Mouse (Mus musculus) MEL (cell line): ENCODE measurements around the gene Rab37. TPM values are rescaled to one million over a fixed set of nuclear protein-coding genes. Genes with fewer than 3 reads are reported as not detected.

Experiments used
- DNase-seq: peaks from one replicate; pipeline ENCODE4 v3.0.0; 2011; ENCODE audit warnings: low read depth, low spot score
- H3K27ac ChIP-seq: 2 replicates; pipeline ENCODE4 v1.5.1; 2012; ENCODE audit warnings: low read depth, mild to moderate bottlenecking, control low read depth, low read length, moderate library complexity; ENCODE audit not compliant: control insufficient read depth
- H3K27me3 ChIP-seq, 2 experiments: fragments of 150-350 bp in 1 of 2; sonication (generic) in 1 of 2; 2 replicates each; pipeline ENCODE4 v1.6.1; 2012; ENCODE audit warnings: low read length in 2 of 2, mild to moderate bottlenecking in 2 of 2, improper control_type of control experiment in 1 of 2, moderate library complexity in 1 of 2; ENCODE audit not compliant: insufficient read depth in 2 of 2, control insufficient read depth in 1 of 2
- H3K36me3 ChIP-seq, 2 experiments: 2 replicates each; pipeline ENCODE4 v1.6.1; 2012 to 2014; ENCODE audit warnings: low read length in 2 of 2, improper control_type of control experiment in 1 of 2, inconsistent platforms in 1 of 2, mild to moderate bottlenecking in 1 of 2; ENCODE audit not compliant: insufficient read depth in 2 of 2, control insufficient read depth in 1 of 2
- H3K4me1 ChIP-seq, 2 experiments: fragments of 150-350 bp in 1 of 2; sonication (generic) in 1 of 2; 2 replicates each; pipeline ENCODE4 v1.6.1; 2012; ENCODE audit warnings: low read length in 2 of 2, improper control_type of control experiment in 1 of 2, mild to moderate bottlenecking in 1 of 2; ENCODE audit not compliant: insufficient read depth in 2 of 2, control insufficient read depth in 1 of 2
- H3K4me3 ChIP-seq, 2 experiments: fragments of 150-350 bp in 1 of 2; sonication (generic) in 1 of 2; 2 replicates each; pipeline ENCODE4 v1.5.1; 2012; ENCODE audit warnings: low read depth in 2 of 2, low read length in 2 of 2, mild to moderate bottlenecking in 2 of 2, moderate library complexity in 2 of 2, control low read depth in 1 of 2, improper control_type of control experiment in 1 of 2; ENCODE audit not compliant: control insufficient read depth in 1 of 2, insufficient read depth in 1 of 2
- H3K79me2 ChIP-seq: 2 replicates; pipeline ENCODE4 v1.6.1; 2012; ENCODE audit warnings: mild to moderate bottlenecking, low read length, moderate library complexity; ENCODE audit not compliant: control insufficient read depth, poor library complexity, insufficient read depth
- H3K9ac ChIP-seq: 2 replicates; pipeline ENCODE4 v1.6.1; 2012; ENCODE audit warnings: low read depth, mild to moderate bottlenecking, control low read depth, low read length, moderate library complexity; ENCODE audit not compliant: control insufficient read depth, poor library complexity, severe bottlenecking
- H3K9me3 ChIP-seq: fragments of 150-350 bp; sonication (generic); replicated peaks from 2 replicates; pipeline ENCODE4 v1.6.1; 2012; ENCODE audit warnings: mild to moderate bottlenecking, low read length, improper control_type of control experiment, moderate library complexity; ENCODE audit not compliant: insufficient read depth
- BHLHE40 ChIP-seq: IDR thresholded peaks from 2 replicates; pipeline ENCODE4 v1.6.1; 2012; ENCODE audit warnings: low read depth, mild to moderate bottlenecking, inconsistent platforms, low read length, improper control_type of control experiment, borderline replicate concordance
- CHD2 ChIP-seq: IDR thresholded peaks from 2 replicates; pipeline ENCODE4 v1.6.1; 2011; ENCODE audit warnings: low read length, improper control_type of control experiment
- CTCF ChIP-seq, 3 experiments: IDR thresholded peaks in 2 of 3; conservative IDR thresholded peaks in 1 of 3; 2 replicates each; pipeline ENCODE4 v1.5.1; 2011 to 2012; ENCODE audit warnings: low read length in 3 of 3, low read depth in 2 of 3, mild to moderate bottlenecking in 2 of 3, improper control_type of control experiment in 1 of 3, inconsistent platforms in 1 of 3, mixed read lengths in 1 of 3, moderate library complexity in 1 of 3; ENCODE audit not compliant: control insufficient read depth in 1 of 3, insufficient read depth in 1 of 3, poor library complexity in 1 of 3, severe bottlenecking in 1 of 3
- E2F4 ChIP-seq: IDR thresholded peaks from 2 replicates; pipeline ENCODE4 v1.6.1; 2011; ENCODE audit warnings: low read depth, low read length, improper control_type of control experiment, borderline replicate concordance
- EP300 ChIP-seq, 2 experiments: IDR thresholded peaks; 2 replicates each; pipeline ENCODE4 v1.6.1; 2011; ENCODE audit warnings: improper control_type of control experiment in 2 of 2, low read length in 2 of 2, low read depth in 1 of 2, mild to moderate bottlenecking in 1 of 2
- ETS1 ChIP-seq: IDR thresholded peaks from 2 replicates; pipeline ENCODE4 v1.6.1; 2012; ENCODE audit warnings: low read depth, mild to moderate bottlenecking, inconsistent platforms, low read length, improper control_type of control experiment, moderate library complexity
- GABPA ChIP-seq: IDR thresholded peaks from 2 replicates; pipeline ENCODE4 v1.6.1; 2012; ENCODE audit warnings: low read depth, mild to moderate bottlenecking, inconsistent platforms, low read length, improper control_type of control experiment, moderate library complexity
- JUND ChIP-seq: IDR thresholded peaks from 2 replicates; pipeline ENCODE4 v1.6.1; 2011; ENCODE audit warnings: low read depth, mild to moderate bottlenecking, improper control_type of control experiment, low read length
- KAT2A ChIP-seq: conservative IDR thresholded peaks from 2 replicates; pipeline ENCODE4 v1.6.1; 2012; ENCODE audit warnings: low read depth, low read length, improper control_type of control experiment, inconsistent platforms
- MAFK ChIP-seq: IDR thresholded peaks from 2 replicates; pipeline ENCODE4 v1.6.1; 2011; ENCODE audit warnings: low read depth, mild to moderate bottlenecking, low read length, improper control_type of control experiment, borderline replicate concordance
- MAX ChIP-seq: IDR thresholded peaks from 2 replicates; pipeline ENCODE4 v1.6.1; 2011; ENCODE audit warnings: low read length, improper control_type of control experiment
- MAZ ChIP-seq: IDR thresholded peaks from 2 replicates; pipeline ENCODE4 v1.6.1; 2012; ENCODE audit warnings: low read depth, mild to moderate bottlenecking, inconsistent platforms, low read length, improper control_type of control experiment
- MEF2A ChIP-seq: IDR thresholded peaks from 2 replicates; pipeline ENCODE4 v1.6.1; 2014; ENCODE audit warnings: low read depth, mild to moderate bottlenecking, inconsistent platforms, low read length, improper control_type of control experiment; ENCODE audit not compliant: poor library complexity, insufficient replicate concordance, severe bottlenecking; ENCODE audit errors: extremely low read depth
- MXI1 ChIP-seq: IDR thresholded peaks from 2 replicates; pipeline ENCODE4 v1.6.1; 2011; ENCODE audit warnings: mild to moderate bottlenecking, low read depth, low read length, improper control_type of control experiment
- MYC ChIP-seq: IDR thresholded peaks from 2 replicates; pipeline ENCODE4 v1.6.1; 2011; ENCODE audit warnings: low read depth, mild to moderate bottlenecking, low read length, improper control_type of control experiment, moderate library complexity
- NELFE ChIP-seq: IDR thresholded peaks from 2 replicates; pipeline ENCODE4 v1.6.1; 2011; ENCODE audit warnings: low read depth, low read length, improper control_type of control experiment
- NRF1 ChIP-seq: IDR thresholded peaks from 2 replicates; pipeline ENCODE4 v1.6.1; 2014; ENCODE audit warnings: low read depth, mild to moderate bottlenecking, inconsistent platforms, low read length, improper control_type of control experiment, moderate library complexity; ENCODE audit not compliant: poor library complexity, insufficient read depth, severe bottlenecking
- POLR2AphosphoS2 ChIP-seq: IDR thresholded peaks from 2 replicates; pipeline ENCODE4 v1.6.1; 2011; ENCODE audit warnings: low read length, improper control_type of control experiment
- POLR2AphosphoS5 ChIP-seq: IDR thresholded peaks from 2 replicates; pipeline ENCODE4 v1.6.1; 2012; ENCODE audit warnings: low read depth, borderline replicate concordance, mild to moderate bottlenecking, inconsistent platforms, low read length, moderate library complexity, mixed read lengths
- RAD21 ChIP-seq: IDR thresholded peaks from 2 replicates; pipeline ENCODE4 v1.6.1; 2011; ENCODE audit warnings: mild to moderate bottlenecking, low read depth, low read length, improper control_type of control experiment
- RCOR1 ChIP-seq: IDR thresholded peaks from 2 replicates; pipeline ENCODE4 v1.6.1; 2012; ENCODE audit warnings: low read depth, mild to moderate bottlenecking, inconsistent platforms, low read length, improper control_type of control experiment
- SIN3A ChIP-seq: IDR thresholded peaks from 2 replicates; pipeline ENCODE4 v1.6.1; 2012; ENCODE audit warnings: low read length, improper control_type of control experiment, inconsistent platforms
- SMC3 ChIP-seq: IDR thresholded peaks from 2 replicates; pipeline ENCODE4 v1.6.1; 2011; ENCODE audit warnings: low read depth, low read length, improper control_type of control experiment
- TAL1 ChIP-seq: IDR thresholded peaks from 2 replicates; pipeline ENCODE4 v1.6.1; 2012; ENCODE audit warnings: mild to moderate bottlenecking, inconsistent platforms, low read length, moderate library complexity, mixed read lengths
- TCF12 ChIP-seq: IDR thresholded peaks from 2 replicates; pipeline ENCODE4 v1.6.1; 2014; ENCODE audit warnings: low read depth, mild to moderate bottlenecking, inconsistent platforms, low read length, improper control_type of control experiment, moderate library complexity
- USF1 ChIP-seq: IDR thresholded peaks from 2 replicates; pipeline ENCODE4 v1.6.1; 2014; ENCODE audit warnings: low read depth, mild to moderate bottlenecking, inconsistent platforms, low read length, improper control_type of control experiment, moderate library complexity
- USF2 ChIP-seq, 2 experiments: IDR thresholded peaks; 2 replicates each; pipeline ENCODE4 v1.6.1; 2011 to 2012; ENCODE audit warnings: improper control_type of control experiment in 2 of 2, low read length in 2 of 2, borderline replicate concordance in 1 of 2, inconsistent platforms in 1 of 2, low read depth in 1 of 2, mild to moderate bottlenecking in 1 of 2; ENCODE audit not compliant: insufficient read depth in 1 of 2
- ZC3H11A ChIP-seq: IDR thresholded peaks from 2 replicates; pipeline ENCODE4 v1.6.1; 2012; ENCODE audit warnings: low read depth, mild to moderate bottlenecking, inconsistent platforms, low read length, improper control_type of control experiment
- ZKSCAN1 ChIP-seq: IDR thresholded peaks from 2 replicates; pipeline ENCODE4 v1.6.1; 2012; ENCODE audit warnings: low read depth, mild to moderate bottlenecking, inconsistent platforms, low read length, improper control_type of control experiment, moderate library complexity
- ZNF384 ChIP-seq: IDR thresholded peaks from 2 replicates; pipeline ENCODE4 v1.6.1; 2012; ENCODE audit warnings: low read depth, mild to moderate bottlenecking, inconsistent platforms, low read length, improper control_type of control experiment
- polyA plus RNA-seq, 2 experiments: library from polyadenylated mRNA; stranded (reverse) in 1 of 2; unstranded in 1 of 2; fragments of >175 nt in 1 of 2; fragments of >200 nt in 1 of 2; gene quantifications; 2 replicates each; pipeline versions ENCODE4 v1.2.1 to v1.2.4; 2012; ENCODE audit warnings: low replicate concordance in 2 of 2, low read depth in 1 of 2; ENCODE audit not compliant: insufficient read length in 2 of 2, insufficient read depth in 1 of 2, missing spikeins in 1 of 2
- total RNA-seq: library from RNA; depleted of rRNA; stranded (reverse); fragments of 300-350 nt; gene quantifications from 2 replicates; pipeline ENCODE4 v1.2.3, GENCODE M21; 2012

Gene Rab37
- total and polyA plus RNA-seq, 3 experiments = 14.6 to 20.6 TPM; not detected in 1

DNA sequence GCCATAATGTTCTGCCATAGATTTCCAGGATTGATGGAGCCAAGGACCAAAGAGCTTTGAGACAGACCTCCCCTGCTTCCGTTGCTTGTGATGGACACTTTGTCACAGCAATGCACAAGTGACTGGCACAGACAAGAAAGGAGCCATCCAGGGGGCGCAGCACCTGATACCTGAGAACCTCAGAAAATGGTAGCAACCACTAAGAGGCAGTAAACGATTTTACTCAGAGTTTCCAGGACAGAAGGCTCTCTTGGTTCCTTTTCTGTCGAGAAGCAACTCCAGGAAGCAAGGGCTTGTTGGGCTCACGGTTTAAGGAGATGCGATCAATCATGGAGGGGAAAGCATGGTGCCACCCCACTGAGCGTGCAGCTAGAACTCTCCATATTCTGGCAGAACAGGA lies 5.0 kb upstream of the Rab37 start:
- Histone ChIP-seq H3K27ac (no peak overlapping the region), H3K9me3 (no peaks in the 10 kb centered on the region), H3K9ac (no peak overlapping the region), H3K27me3 (peaks cover 0 to 3% of the 10 kb centered on the region in 2 experiments; a peak in 1 of 4 replicates), H3K79me2 (no peaks in the 10 kb centered on the region), H3K4me3 (no peak overlapping the region), H3K4me1 (no peaks in the 10 kb centered on the region), H3K36me3 (no peaks in the 10 kb centered on the region)
- no peak for DNase-seq
- no peak for TF ChIP-seq NELFE
- TF ChIP-seq, all 39 proteins: peak for 0

GRCm38 (mm10) chr11:115089853-115090252 lies 1.4 kb upstream of the Rab37 start:
- H3K4me1 ChIP-seq = no peaks in the 10 kb centered on the region
- no peak overlapping the region for H3K9ac ChIP-seq
- no peaks in the 10 kb centered on the region for H3K27me3 ChIP-seq
- H3K9me3 ChIP-seq = no peaks in the 10 kb centered on the region
- TF ChIP-seq EP300 (IDR thresholded peaks at IDR 0.05; ENCODE audit: low read depth in 1 of 2, low read length in 2 of 2) (no peak), USF1 (no peak), BHLHE40 (no peak), NRF1 (no peak), POLR2AphosphoS5 (no peak), TAL1 (no peak), KAT2A (no peak), TCF12 (no peak), ZKSCAN1 (no peak), E2F4 (no peak), GABPA (no peak), RAD21 (peak; percentile 69), MAX (no peak), CTCF (IDR thresholded peaks at IDR 0.05 in 2 of 3, conservative IDR thresholded peaks at IDR 0.05 in 1 of 3; ENCODE audit: control insufficient read depth in 1 of 3, insufficient read depth in 1 of 3, low read depth in 2 of 3, low read length in 3 of 3, poor library complexity in 1 of 3, severe bottlenecking in 1 of 3) (peak; percentile 75 to 93 (median 89)), CHD2 (no peak), MYC (0 out of 2 replicates have a peak, but pooled peaks have one; percentile 38), JUND (0 out of 2 replicates have a peak, but pooled peaks have one; percentile 22), ZC3H11A (peak; percentile 51), MAZ (no peak), ZNF384 (no peak), RCOR1 (no peak), POLR2AphosphoS2 (no peak), USF2 (IDR thresholded peaks at IDR 0.05; ENCODE audit: borderline replicate concordance in 1 of 2, insufficient read depth in 1 of 2, low read depth in 1 of 2, low read length in 2 of 2) (no peak), SMC3 (peak; percentile 73), SIN3A (no peak), MAFK (no peak), MEF2A (no peak), MXI1 (no peak), ETS1 (no peak), NELFE (no peak)
- no peaks in the 10 kb centered on the region for H3K79me2 ChIP-seq
- no peak overlapping the region for H3K4me3 ChIP-seq
- no peak overlapping the region for H3K27ac ChIP-seq
- no peaks in the 10 kb centered on the region for H3K36me3 ChIP-seq
- peak; percentile 45 for DNase-seq
